Mouse (Mus musculus) midbrain, postnatal 0 days (tissue): ENCODE results near the gene Rad9a. TPM values are rescaled to one million over a fixed set of nuclear protein-coding genes. Genes with fewer than 3 reads are reported as not detected.

ENCODE experiments used
- ATAC-seq: fragments of 200-750 bp; cut with Nextera tagmentation; 2 replicates; pipeline ENCODE4 v1.8.0; 2017; ENCODE audit warnings: moderate number of reproducible peaks, mild to moderate bottlenecking, moderate TSS enrichment, moderate library complexity; ENCODE audit not compliant: low FRiP score
- DNase-seq: peaks from one replicate; pipeline ENCODE4 v3.0.0-alpha.2; 2015; ENCODE audit warnings: low spot score
- H3K27ac ChIP-seq: fragments of 300-500 bp; sonication (generic); 2 replicates; pipeline ENCODE4 v1.5.1; 2014; ENCODE audit warnings: low read depth, mild to moderate bottlenecking, low read length, mixed read lengths
- H3K27me3 ChIP-seq: fragments of 300-500 bp; sonication (generic); 2 replicates; pipeline ENCODE4 v1.6.1; 2014; ENCODE audit warnings: low read length, control low read depth, mixed read lengths; ENCODE audit not compliant: insufficient read depth
- H3K36me3 ChIP-seq: fragments of 300-500 bp; sonication (generic); 2 replicates; pipeline ENCODE4 v1.6.1; 2014; ENCODE audit warnings: low read length, control low read depth, mixed read lengths; ENCODE audit not compliant: insufficient read depth
- H3K4me1 ChIP-seq: fragments of 300-500 bp; sonication (generic); 2 replicates; pipeline ENCODE4 v1.6.1; 2014; ENCODE audit warnings: mild to moderate bottlenecking, control low read depth, antibody characterized with exemption, low read length, mixed read lengths; ENCODE audit not compliant: insufficient read depth
- H3K4me2 ChIP-seq: fragments of 300-500 bp; sonication (generic); 2 replicates; pipeline ENCODE4 v1.6.1; 2014; ENCODE audit warnings: low read depth, mild to moderate bottlenecking, low read length, mixed read lengths; ENCODE audit not compliant: poor library complexity, severe bottlenecking
- H3K4me3 ChIP-seq: fragments of 300-500 bp; sonication (generic); 2 replicates; pipeline ENCODE4 v1.5.1; 2014; ENCODE audit warnings: low read depth, mild to moderate bottlenecking, low read length, moderate library complexity
- H3K9ac ChIP-seq: fragments of 300-500 bp; sonication (generic); replicated peaks from 2 replicates; pipeline ENCODE4 v1.6.1; 2014; ENCODE audit warnings: mild to moderate bottlenecking, low read length, moderate library complexity, mixed read lengths; ENCODE audit not compliant: poor library complexity, severe bottlenecking
- H3K9me3 ChIP-seq: fragments of 300-500 bp; sonication (generic); 2 replicates; pipeline ENCODE4 v1.6.1; 2016; ENCODE audit warnings: low read length, control low read depth
- CTCF ChIP-seq: IDR thresholded peaks from 2 replicates; pipeline ENCODE4 v1.5.1; 2016; ENCODE audit warnings: antibody characterized with exemption, mild to moderate bottlenecking
- WGBS: fragments of 180-500 bp; shearing (Covaris S2); extraction: QIAGEN DNeasy Blood & Tissue Kit; methylation state at CpG from one replicate; pipeline ENCODE4 v1.1.7; 2014; 5-methylcytosine and 5-hydroxymethylcytosine counted together
- microRNA-seq: library from miRNA; unstranded; fragments of <30 nt; microRNA quantifications from one replicate; pipeline ENCODE4, GENCODE M21; 2016; ENCODE audit warnings: borderline number of aligned reads
- polyA plus RNA-seq: library from polyadenylated mRNA; unstranded; fragments of >200 nt; fragmentation: Nextera tagmentation; extraction: Ambion mirVana; gene quantifications from 2 replicates; pipeline ENCODE4 v1.2.1, GENCODE M21; 2015
- total RNA-seq: library from RNA; depleted of rRNA; stranded (reverse); fragments of >200 nt; gene quantifications from 2 replicates; pipeline ENCODE4 v1.2.3, GENCODE M21; 2014; rRNA removed

Gene Rad9a
- total and polyA plus RNA-seq, 2 experiments from 2014 or later, result 14.7 to 22.8 TPM

- Histone ChIP-seq H3K4me2 (peak overlapping the region; percentile 91), H3K9me3 (no peaks in the 10 kb centered on the region), H3K27me3 (no peaks in the 10 kb centered on the region), H3K36me3 (peaks cover 16% of the 10 kb centered on the region), H3K27ac (peak overlapping the region; percentile 43; the same call in 1 of the 2 replicates), H3K4me1 (peaks cover 7% of the 10 kb centered on the region; the same call in 1 of the 2 replicates), H3K4me3 (peak overlapping the region; percentile 88), H3K9ac (peak overlapping the region; percentile 94; the same call in 1 of the 2 replicates)
- WGBS, result 28% methylated on average over 9 of the region's 9 CpGs
- DNase-seq (no peak), ATAC-seq (no peak)
- no peak for TF ChIP-seq CTCF
Observed at GRCm38 (mm10) chr19:4147782-4148490, 53.5 kb downstream of the Rad9a start.

GRCm38 (mm10) chr19:4147022-4147405 is 54.4 kb downstream of the Rad9a start:
- Histone ChIP-seq H3K4me1 (peaks cover 7% of the 10 kb centered on the region; the same call in 1 of the 2 replicates), H3K9ac (no peak overlapping the region), H3K9me3 (no peaks in the 10 kb centered on the region), H3K36me3 (peaks cover 15% of the 10 kb centered on the region), H3K27ac (no peak overlapping the region), H3K4me2 (no peak overlapping the region), H3K27me3 (no peaks in the 10 kb centered on the region), H3K4me3 (no peak overlapping the region)
- DNase-seq, result no peak
- no peak for TF ChIP-seq CTCF
- WGBS, result 33% methylated on average over 3 of the region's 3 CpGs
- ATAC-seq, result no peak

GRCm38 (mm10) chr19:4146366-4147021 is 55.0 kb downstream of the Rad9a start:
- H3K27ac ChIP-seq, result no peak overlapping the region
- H3K4me2 ChIP-seq, result no peak overlapping the region
- peaks cover 12% of the 10 kb centered on the region for H3K36me3 ChIP-seq
- TF ChIP-seq CTCF, result no peak
- DNase-seq, result no peak
- H3K9me3 ChIP-seq, result no peaks in the 10 kb centered on the region
- 63% methylated on average over 12 of the region's 12 CpGs for WGBS
- peaks cover 7% of the 10 kb centered on the region; the same call in 1 of the 2 replicates for H3K4me1 ChIP-seq
- H3K4me3 ChIP-seq, result no peak overlapping the region
- H3K27me3 ChIP-seq, result no peaks in the 10 kb centered on the region
- no peak for ATAC-seq
- no peak overlapping the region for H3K9ac ChIP-seq

- no peak for DNase-seq
- no peaks in the 10 kb centered on the region for H3K27me3 ChIP-seq
- WGBS, result 84% methylated on average over 5 of the region's 5 CpGs
Observed at GRCm38 (mm10) chr19:4145936-4146335, 55.5 kb downstream of the Rad9a start.

More at GRCm38 (mm10) chr19:4145936-4146335, 55.5 kb downstream of the Rad9a start:
- peaks cover 7% of the 10 kb centered on the region; the same call in 1 of the 2 replicates for H3K4me1 ChIP-seq
- H3K36me3 ChIP-seq, result peaks cover 7% of the 10 kb centered on the region
- H3K9ac ChIP-seq, result no peak overlapping the region
- TF ChIP-seq CTCF, result no peak
- H3K9me3 ChIP-seq, result no peaks in the 10 kb centered on the region
- no peak overlapping the region for H3K4me3 ChIP-seq
- H3K4me2 ChIP-seq, result no peak overlapping the region
- no peak overlapping the region for H3K27ac ChIP-seq
- ATAC-seq, result no peak

Small RNAs within 50 kb of the gene (microRNA-seq; reads per million reads assigned to microRNA genes)
- not detected for gene Gm26115

Other genes with a start within 250 kb of the Rad9a start
Only the 30 nearest of the 31 such genes appear.
- 2.4 and 2.8 TPM in 2 replicates for gene Aldh3b2, start 229.3 kb downstream of the Rad9a start, total RNA-seq
- 2.6 TPM in 2 replicates for gene Aldh3b2, start 229.3 kb downstream of the Rad9a start, polyA plus RNA-seq
- 2.5 and 3.0 TPM in 2 replicates for gene Acy3, start 215.1 kb downstream of the Rad9a start, total RNA-seq
- gene Acy3, start 215.1 kb downstream of the Rad9a start, polyA plus RNA-seq, result 2.6 and 3.5 TPM in 2 replicates
- not detected in 2 replicates for gene Tbx10, start 208.9 kb downstream of the Rad9a start, total RNA-seq
- gene Tbx10, start 208.9 kb downstream of the Rad9a start, polyA plus RNA-seq, result not detected in 2 replicates
- gene Nudt8, start 201.1 kb downstream of the Rad9a start, total RNA-seq, result 18.5 and 22.1 TPM in 2 replicates
- gene Nudt8, start 201.1 kb downstream of the Rad9a start, polyA plus RNA-seq, result 26.2 and 33.2 TPM in 2 replicates
- 3.5 and 4.0 TPM in 2 replicates for gene Gm49405, start 201.0 kb downstream of the Rad9a start, total RNA-seq
- gene Gm49405, start 201.0 kb downstream of the Rad9a start, polyA plus RNA-seq, result 2.7 and 3.0 TPM in 2 replicates
- gene Doc2g, start 198.3 kb downstream of the Rad9a start, total RNA-seq, result 8.8 and 13.4 TPM in 2 replicates
- gene Doc2g, start 198.3 kb downstream of the Rad9a start, polyA plus RNA-seq, result 5.4 and 5.5 TPM in 2 replicates
- gene Ndufv1, start 188.9 kb downstream of the Rad9a start, total RNA-seq, result 137 and 237 TPM in 2 replicates
- gene Ndufv1, start 188.9 kb downstream of the Rad9a start, polyA plus RNA-seq, result 271 and 281 TPM in 2 replicates
- gene Gstp1, start 163.7 kb downstream of the Rad9a start, total RNA-seq, result 268 and 350 TPM in 2 replicates
- gene Gstp1, start 163.7 kb downstream of the Rad9a start, polyA plus RNA-seq, result 665 and 685 TPM in 2 replicates
- gene Gstp2, start 155.6 kb downstream of the Rad9a start, total RNA-seq, result 3.6 TPM in 1 of 2 replicates, not detected in the other
- 2.4 and 4.1 TPM in 2 replicates for gene Gstp2, start 155.6 kb downstream of the Rad9a start, polyA plus RNA-seq
- not detected in 2 replicates for gene Gstp3, start 142.1 kb downstream of the Rad9a start, total RNA-seq
- gene Gstp3, start 142.1 kb downstream of the Rad9a start, polyA plus RNA-seq, result not detected in 2 replicates
- gene Cabp2, start 120.1 kb downstream of the Rad9a start, total RNA-seq, result not detected in 2 replicates
- not detected in 2 replicates for gene Cabp2, start 120.1 kb downstream of the Rad9a start, polyA plus RNA-seq
- gene Cdk2ap2, start 104.5 kb downstream of the Rad9a start, total RNA-seq, result 37.4 and 45.6 TPM in 2 replicates
- gene Cdk2ap2, start 104.5 kb downstream of the Rad9a start, polyA plus RNA-seq, result 60.5 and 64.2 TPM in 2 replicates
- gene Pitpnm1, start 101.7 kb downstream of the Rad9a start, total RNA-seq, result 162 and 187 TPM in 2 replicates
- 127 and 134 TPM in 2 replicates for gene Pitpnm1, start 101.7 kb downstream of the Rad9a start, polyA plus RNA-seq
- gene Aip, start 75.8 kb downstream of the Rad9a start, total RNA-seq, result 29.8 and 49.9 TPM in 2 replicates
- 87.7 and 97.6 TPM in 2 replicates for gene Aip, start 75.8 kb downstream of the Rad9a start, polyA plus RNA-seq
- gene Gpr152, start 61.9 kb downstream of the Rad9a start, total RNA-seq, result 0.16 TPM in 1 of 2 replicates, not detected in the other
- not detected in 2 replicates for gene Gpr152, start 61.9 kb downstream of the Rad9a start, polyA plus RNA-seq
- not detected in 2 replicates for gene Cabp4, start 57.6 kb downstream of the Rad9a start, total RNA-seq
- 0.20 and 0.36 TPM in 2 replicates for gene Cabp4, start 57.6 kb downstream of the Rad9a start, polyA plus RNA-seq
- 96.1 and 116 TPM in 2 replicates for gene Coro1b, start 53.0 kb downstream of the Rad9a start, total RNA-seq
- gene Coro1b, start 53.0 kb downstream of the Rad9a start, polyA plus RNA-seq, result 95.2 and 104 TPM in 2 replicates
- 0.38 TPM in 1 of 2 replicates, not detected in the other for gene Ptprcap, start 48.1 kb downstream of the Rad9a start, total RNA-seq
- 0.28 TPM in 1 of 2 replicates, not detected in the other for gene Ptprcap, start 48.1 kb downstream of the Rad9a start, polyA plus RNA-seq
- gene Rps6kb2, start 38.3 kb downstream of the Rad9a start, total RNA-seq, result 23.5 and 25.2 TPM in 2 replicates
- 58.2 and 62.8 TPM in 2 replicates for gene Rps6kb2, start 38.3 kb downstream of the Rad9a start, polyA plus RNA-seq
- gene Carns1, start 26.2 kb downstream of the Rad9a start, total RNA-seq, result 4.4 and 6.6 TPM in 2 replicates
- 6.7 and 6.9 TPM in 2 replicates for gene Carns1, start 26.2 kb downstream of the Rad9a start, polyA plus RNA-seq
- gene Tbc1d10c, start 10.4 kb downstream of the Rad9a start, total RNA-seq, result 0.49 and 1.9 TPM in 2 replicates
- 1.2 and 1.6 TPM in 2 replicates for gene Tbc1d10c, start 10.4 kb downstream of the Rad9a start, polyA plus RNA-seq
- 535 and 592 TPM in 2 replicates for gene Ppp1ca, start 9.6 kb downstream of the Rad9a start, total RNA-seq
- gene Ppp1ca, start 9.6 kb downstream of the Rad9a start, polyA plus RNA-seq, result 510 and 531 TPM in 2 replicates
- 0.99 and 1.2 TPM in 2 replicates for gene Clcf1, start 12.6 kb upstream of the Rad9a start, total RNA-seq
- gene Clcf1, start 12.6 kb upstream of the Rad9a start, polyA plus RNA-seq, result 0.28 and 0.44 TPM in 2 replicates
- gene AC109138.7, start 12.7 kb upstream of the Rad9a start, total RNA-seq, result not detected in 2 replicates
- gene AC109138.7, start 12.7 kb upstream of the Rad9a start, polyA plus RNA-seq, result not detected in 2 replicates
- 20.9 and 37.7 TPM in 2 replicates for gene Pold4, start 30.2 kb upstream of the Rad9a start, total RNA-seq
- 20.8 and 26.8 TPM in 2 replicates for gene Pold4, start 30.2 kb upstream of the Rad9a start, polyA plus RNA-seq
- gene Ssh3, start 67.5 kb upstream of the Rad9a start, total RNA-seq, result 40.6 and 67.7 TPM in 2 replicates
- gene Ssh3, start 67.5 kb upstream of the Rad9a start, polyA plus RNA-seq, result 18.6 and 20.7 TPM in 2 replicates
- gene Ankrd13d, start 81.5 kb upstream of the Rad9a start, total RNA-seq, result 92.2 and 106 TPM in 2 replicates
- gene Ankrd13d, start 81.5 kb upstream of the Rad9a start, polyA plus RNA-seq, result 79.1 and 84.8 TPM in 2 replicates
- gene Grk2, start 104.6 kb upstream of the Rad9a start, total RNA-seq, result 152 and 257 TPM in 2 replicates
- gene Grk2, start 104.6 kb upstream of the Rad9a start, polyA plus RNA-seq, result 27.0 and 29.6 TPM in 2 replicates
- 64.9 and 103 TPM in 2 replicates for gene Kdm2a, start 196.6 kb upstream of the Rad9a start, total RNA-seq
- 17.8 and 18.4 TPM in 2 replicates for gene Kdm2a, start 196.6 kb upstream of the Rad9a start, polyA plus RNA-seq
- 4.3 and 6.2 TPM in 2 replicates for gene Rhod, start 237.8 kb upstream of the Rad9a start, total RNA-seq
- gene Rhod, start 237.8 kb upstream of the Rad9a start, polyA plus RNA-seq, result 2.7 and 4.5 TPM in 2 replicates